Mouse (Mus musculus) layer of hippocampus, adult 9-10 months (tissue): ENCODE measurements around the gene Gm14137.

Experiments
- DNase-seq: peaks from one replicate; pipeline ENCODE4 v3.0.0; 2022; ENCODE audit warnings: low spot score

The Gm14137 gene

GRCm38 (mm10) chr2:119173991-119174651, at the start of gene Gm14137:
Gm14137 (plus strand) TSS chr2:119174509.
- no peak for DNase-seq

GRCm38 (mm10) chr2:119136346-119136898, 37.9 kb upstream of the Gm14137 start:
- DNase-seq: no peak

GRCm38 (mm10) chr2:119145199-119145598, 29.1 kb upstream of the Gm14137 start:
- DNase-seq: no peak

DNA sequence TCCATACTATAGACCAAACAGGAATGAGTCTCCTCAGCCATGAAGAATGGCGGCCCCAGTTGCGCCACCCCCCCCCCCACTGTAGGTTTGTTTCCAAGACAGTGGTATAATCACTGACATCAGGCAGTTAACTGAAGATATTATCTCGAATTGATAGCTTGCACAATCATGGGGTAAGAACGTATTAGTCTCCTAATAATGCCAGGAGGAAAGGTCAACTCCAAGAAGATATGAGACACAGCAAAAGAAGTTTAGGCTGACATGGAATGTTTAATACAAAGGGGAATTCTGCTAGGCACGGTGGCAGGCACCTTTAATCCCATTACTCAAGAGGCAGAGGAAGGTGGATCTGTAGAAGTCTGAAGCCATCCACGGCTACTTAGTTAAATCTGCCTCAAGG, 27.9 kb upstream of the Gm14137 start:
- no peak for DNase-seq

DNA sequence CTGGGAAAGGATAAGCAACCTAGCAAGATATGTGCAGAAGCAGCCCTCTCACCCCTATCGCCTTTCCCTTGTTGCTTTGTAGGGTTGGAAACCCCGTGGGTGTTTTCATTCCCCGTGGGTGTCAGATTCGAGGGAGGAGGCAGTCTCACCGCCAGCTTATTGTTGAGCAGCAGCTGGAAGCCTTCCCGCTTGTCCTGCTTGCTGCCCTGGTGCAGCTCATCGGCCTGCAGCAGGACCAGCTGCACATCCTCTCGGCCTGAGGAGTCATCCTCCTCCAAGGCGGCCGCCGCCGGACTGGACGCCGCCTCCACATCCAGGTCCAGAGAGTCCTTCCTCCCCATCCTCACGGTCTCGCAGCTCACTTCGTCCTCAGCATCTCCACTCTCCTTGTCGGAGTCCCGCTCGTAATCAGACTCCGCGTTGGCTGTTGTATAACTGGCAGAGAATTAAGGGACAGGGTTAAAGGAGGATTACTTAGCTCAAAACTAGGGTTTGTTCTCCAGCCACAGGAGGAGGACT, 27.1 kb upstream of the Gm14137 start:
- no peak for DNase-seq

- no peak for DNase-seq
Measured at GRCm38 (mm10) chr2:119147775-119148174, 26.5 kb upstream of the Gm14137 start.

DNA sequence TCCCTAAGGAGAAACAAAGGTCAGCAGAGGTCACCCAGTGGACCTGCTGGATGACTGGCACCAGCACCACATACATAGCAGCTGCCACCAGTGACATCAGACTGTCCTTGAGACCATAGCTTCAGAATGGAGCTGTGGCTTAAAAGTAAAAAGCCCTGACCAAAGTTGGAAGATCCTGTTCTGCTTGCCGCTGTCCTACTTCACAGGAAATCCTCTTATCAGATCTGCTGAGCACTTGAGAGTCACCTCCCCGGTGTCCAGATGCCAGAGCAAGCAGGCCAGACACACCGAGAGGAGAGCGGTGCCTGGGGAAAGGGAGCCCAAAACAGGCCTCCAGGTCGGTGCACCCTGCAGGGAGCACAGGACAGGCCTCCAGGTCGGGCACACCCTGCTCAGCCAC, 22.1 kb upstream of the Gm14137 start:
- DNase-seq: no peak

- DNase-seq: no peak
Measured at GRCm38 (mm10) chr2:119154683-119155082, 19.6 kb upstream of the Gm14137 start.

DNA sequence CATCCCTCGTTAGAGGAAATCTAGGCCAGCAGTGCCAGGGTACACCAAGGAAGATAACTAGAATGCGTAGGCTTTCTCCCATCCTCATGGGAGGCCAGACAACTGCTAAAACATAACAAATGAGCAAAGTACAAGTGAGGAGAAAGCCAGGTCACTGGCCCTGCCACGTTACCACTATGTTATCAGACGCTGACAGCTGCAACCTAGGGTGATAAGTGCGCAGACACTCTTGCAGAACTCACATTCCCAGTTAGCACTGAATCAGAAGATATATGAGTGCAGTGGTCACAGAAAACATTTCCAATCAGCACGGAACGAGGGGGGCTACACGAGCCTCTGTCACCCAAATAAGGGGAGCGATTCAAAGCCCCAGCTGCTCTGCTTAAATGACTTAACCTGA, 18.9 kb upstream of the Gm14137 start:
- DNase-seq: no peak

DNA sequence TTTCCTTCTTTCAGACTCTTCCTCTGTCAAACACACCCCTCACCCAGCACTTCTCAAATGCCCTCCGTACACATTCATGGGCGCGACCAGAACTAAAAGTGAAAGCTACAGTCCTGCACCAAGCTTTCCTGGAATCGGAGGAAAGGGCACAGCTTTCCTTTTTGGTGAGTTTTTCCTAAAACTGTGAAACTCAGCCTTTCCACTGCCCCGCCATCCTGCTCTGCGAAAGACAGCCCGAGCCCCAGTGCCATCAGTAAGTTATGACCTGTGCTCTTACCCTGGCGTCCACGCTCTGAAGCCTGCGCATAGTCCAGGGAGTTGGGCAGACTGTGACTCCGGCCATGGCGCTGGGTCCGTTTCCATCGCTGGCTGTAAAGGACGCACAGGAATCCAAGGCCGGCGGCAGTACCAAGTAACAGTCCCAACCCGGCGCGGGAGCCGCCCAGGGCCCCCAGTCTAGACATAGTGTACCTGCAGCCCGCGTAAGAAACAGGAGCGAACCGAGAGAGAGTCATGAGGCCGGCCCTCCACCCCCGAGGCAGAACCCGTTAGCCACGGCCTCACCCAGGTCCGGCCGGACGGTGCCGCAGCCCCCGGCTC, 18.1 kb upstream of the Gm14137 start:
- no peak for DNase-seq

- DNase-seq: peak; percentile 98
Measured at GRCm38 (mm10) chr2:119156681-119157572, 17.4 kb upstream of the Gm14137 start, which contains the start of gene Rmdn3. Rmdn3 (minus strand) TSS chr2:119157034.

DNA sequence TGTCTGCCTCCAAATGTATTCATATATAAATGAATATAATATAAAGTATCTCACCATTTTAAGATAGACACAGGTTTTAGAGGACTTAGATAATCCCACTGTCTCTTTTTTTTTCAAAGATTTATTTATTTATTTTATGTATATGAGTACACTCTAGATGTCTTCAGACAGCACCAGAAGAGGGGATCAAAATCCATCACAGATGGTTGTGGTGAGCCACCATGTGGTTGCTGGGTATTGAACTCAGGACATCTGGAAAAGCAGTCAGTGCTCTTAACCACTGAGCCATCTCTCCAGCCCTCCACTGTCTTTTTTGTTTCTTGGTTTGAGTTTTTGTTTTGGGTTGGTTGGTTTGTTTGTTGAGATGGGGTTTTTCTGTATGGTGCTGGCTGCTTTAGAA, 16.5 kb upstream of the Gm14137 start:
- no peak for DNase-seq

DNA sequence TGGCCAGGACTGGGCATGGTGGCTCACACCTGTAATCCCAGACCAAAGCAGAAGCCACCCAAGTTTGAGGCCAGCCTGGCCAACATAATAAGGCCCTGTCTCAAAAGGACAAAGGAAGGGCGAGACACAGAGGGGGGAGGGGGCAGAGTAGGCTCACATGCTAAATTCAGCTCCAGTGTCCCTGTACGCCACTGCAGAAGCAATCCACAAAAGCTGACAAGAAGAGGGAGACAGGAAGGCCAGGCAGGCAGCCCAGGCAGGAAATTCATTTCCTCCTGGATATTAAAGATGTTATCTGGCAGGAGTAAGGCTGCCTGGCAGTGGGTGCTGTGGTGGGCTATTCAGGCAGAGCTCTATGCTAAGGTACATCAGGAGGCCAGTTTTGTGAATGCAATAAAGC, 13.1 kb upstream of the Gm14137 start:
- no peak for DNase-seq

GRCm38 (mm10) chr2:119163135-119163534, 11.2 kb upstream of the Gm14137 start:
- DNase-seq: no peak

DNA sequence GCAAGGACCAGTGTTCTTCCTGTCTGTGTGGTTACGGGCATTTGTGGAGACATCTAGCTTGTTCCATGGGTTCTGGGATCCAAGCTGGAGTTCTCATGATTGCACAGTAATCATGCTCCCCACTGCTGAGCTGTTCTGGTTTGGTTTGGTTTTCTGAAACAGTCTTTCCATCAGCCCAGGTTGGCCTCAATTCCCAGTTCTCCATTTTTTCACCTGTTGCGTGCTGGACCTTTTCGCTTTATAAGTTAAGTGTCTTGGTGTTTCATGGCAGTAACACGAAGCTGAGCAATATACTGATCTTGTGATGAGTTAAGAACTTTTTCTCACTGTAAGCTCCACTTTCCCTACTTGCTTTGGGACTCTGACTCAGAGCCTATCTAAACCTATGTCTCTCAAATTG, 10.3 kb upstream of the Gm14137 start:
- DNase-seq: no peak

- no peak for DNase-seq
Measured at GRCm38 (mm10) chr2:119165401-119165800, 8.9 kb upstream of the Gm14137 start.

DNA sequence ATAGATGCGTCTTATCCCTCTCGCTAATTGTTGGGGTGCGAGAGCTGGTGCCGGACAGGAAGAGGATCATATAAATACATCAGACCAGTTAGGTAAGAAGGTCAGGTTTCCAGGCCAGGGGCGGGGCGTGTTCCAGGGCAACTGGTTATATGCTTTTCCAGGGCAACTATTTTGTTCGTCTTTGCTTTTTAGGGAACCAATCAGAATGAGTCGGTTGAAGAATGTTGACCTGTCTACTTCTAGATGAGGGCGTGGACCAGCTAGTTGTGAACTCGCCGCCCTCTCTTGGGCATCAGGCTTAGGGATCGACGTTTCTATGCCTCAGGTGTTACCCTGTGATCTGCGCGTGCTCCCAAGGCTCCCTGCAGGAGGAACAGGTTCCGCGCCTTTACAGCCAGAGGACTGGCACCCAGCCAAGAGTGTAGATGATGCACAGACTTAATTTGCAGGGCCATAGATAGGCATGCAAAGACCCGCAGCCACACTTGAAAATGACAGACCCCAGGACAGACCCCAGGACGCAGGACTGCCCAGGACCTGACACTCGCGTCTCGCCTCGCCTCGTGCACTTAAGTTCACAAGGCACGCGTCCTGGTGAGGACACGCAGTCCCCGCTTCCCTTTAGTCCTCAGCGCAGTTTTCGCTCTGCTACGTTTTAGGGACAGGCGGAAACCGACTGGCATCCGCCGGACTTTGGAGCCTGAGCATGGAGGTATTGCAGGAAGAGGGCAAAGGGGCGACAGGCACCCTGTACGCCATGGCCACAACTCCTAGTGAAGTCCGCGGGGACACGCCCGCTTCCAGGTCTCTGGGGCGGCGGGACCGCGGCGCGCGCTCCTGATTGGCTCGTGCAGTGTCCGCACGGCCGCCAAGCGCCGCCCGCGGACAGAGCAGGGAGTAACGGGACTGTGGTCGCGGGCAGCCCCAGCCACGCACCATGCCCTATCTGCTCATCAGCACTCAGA, 7.1 kb upstream of the Gm14137 start, which contains the start of gene Gchfr:
Gene Gchfr, plus strand, starts transcription at position 873 of the 965 bp plus-strand sequence.
- no peak for DNase-seq

DNA sequence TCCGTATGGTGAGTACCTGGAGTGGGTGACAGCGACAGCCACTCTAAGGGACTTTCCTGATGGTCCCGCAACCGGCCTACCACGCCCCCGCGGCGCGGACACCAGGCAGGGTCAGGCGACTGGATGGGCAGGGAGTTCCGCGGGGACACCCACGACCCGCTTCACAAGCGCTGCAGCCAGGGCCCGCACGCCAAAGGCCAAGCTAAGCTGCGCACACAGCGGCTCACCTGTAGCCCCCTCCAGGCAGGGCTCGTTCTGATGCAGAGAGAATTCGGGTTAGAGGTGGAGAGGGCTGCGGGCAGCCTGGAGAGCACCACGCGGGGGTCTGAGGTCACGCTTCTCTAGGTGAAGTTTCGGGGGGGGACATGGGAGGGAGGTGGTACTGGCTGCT, 6.4 kb upstream of the Gm14137 start:
- DNase-seq: no peak

DNA sequence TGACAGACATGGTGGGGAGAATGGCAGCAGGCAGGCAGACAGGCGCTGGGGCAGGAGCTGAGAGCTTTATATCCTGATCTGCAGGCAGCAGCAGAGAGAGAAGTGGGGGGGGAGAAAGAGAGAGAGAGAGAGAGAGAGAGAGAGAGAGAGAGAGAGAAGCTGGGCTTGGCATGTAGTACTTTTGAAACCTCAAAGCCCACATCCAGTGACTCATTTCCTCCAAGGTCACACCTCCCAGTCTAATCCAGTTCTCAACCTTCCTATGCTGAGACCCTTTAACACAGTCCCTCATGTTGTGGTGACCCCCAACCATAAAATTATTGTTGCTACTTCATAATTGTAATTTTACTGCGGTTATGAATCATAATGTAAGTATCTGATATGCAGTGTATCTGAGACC, 4.0 kb upstream of the Gm14137 start:
- no peak for DNase-seq

DNA sequence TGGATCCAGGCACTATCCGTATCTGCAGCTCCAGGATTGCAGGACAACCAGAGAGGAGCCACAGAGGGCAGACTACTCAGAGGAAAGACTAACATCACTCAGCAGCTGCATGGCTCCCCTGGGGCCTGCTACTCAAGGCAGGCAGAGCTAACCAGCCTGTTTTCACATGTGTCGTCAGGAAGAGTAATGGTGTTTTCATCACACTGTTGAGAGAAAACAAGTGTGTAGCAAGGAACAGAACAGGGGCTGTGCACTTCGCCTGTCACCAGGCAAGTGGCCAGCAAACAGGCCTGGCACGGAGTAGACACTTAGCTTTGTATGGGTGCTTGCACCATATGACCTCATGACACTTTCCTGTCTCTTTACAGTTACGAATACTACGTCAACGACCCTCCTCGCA, 2.7 kb upstream of the Gm14137 start:
- no peak for DNase-seq

GRCm38 (mm10) chr2:119172446-119172845, 1.9 kb upstream of the Gm14137 start:
- DNase-seq: no peak
